Comparison of ENCODE assay signal across 14 mouse cellular contexts in genomic region chr5:139580171-139580743, GRCm38 (mm10). TPM values are rescaled to one million over a fixed set of nuclear protein-coding genes. Genes with fewer than 3 reads are reported as not detected.
DNase-seq lines count a peak whose midpoint lies in the region; ATAC-seq and TF ChIP-seq lines count a peak whose summit lies in the region.
"Had no signal": no experiment of that assay in that cellular context is flagged by ENCODE, and none has a peak within 500 bp of the region (broad histone marks: within the 10 kb centered on the region; RNA-seq: fewer than 3 reads in every experiment).

No protein-coding gene starts in this region.

- TF ChIP-seq CTCF in intestine, postnatal 0 days (IDR thresholded peaks at IDR 0.05; ENCODE audit: low read depth), result no peak

- H3K4me3 ChIP-seq in intestine, postnatal 0 days (ENCODE audit: low read depth, low read length), result peak overlapping the region; percentile 12; the same call in 1 of the 2 replicates
- no peak overlapping the region for H3K4me3 ChIP-seq in intestine, embryonic 15.5 days (replicated peaks)
- peak overlapping the region; percentile 6; the same call in 1 of the 2 replicates for H3K4me3 ChIP-seq in embryonic facial prominence, embryonic 10.5 days
- peak overlapping the region; percentile 21 for H3K4me3 ChIP-seq in midbrain, embryonic 15.5 days
- H3K4me3 ChIP-seq: heart, embryonic 12.5 days; megakaryocyte, embryonic 14.5 days; stomach, embryonic 15.5 days had no signal

- ATAC-seq in intestine, postnatal 0 days, result no peak
- ATAC-seq in intestine, embryonic 15.5 days, result no peak
- peak; percentile 41; the same call in 1 of the 2 replicates for ATAC-seq in midbrain, embryonic 15.5 days (replicated peaks)
- no peak for ATAC-seq in frontal cortex, adult (ENCODE audit: low TSS enrichment)

- no peak overlapping the region for H3K9ac ChIP-seq in intestine, postnatal 0 days (ENCODE audit: low read depth, low read length)
- no peak overlapping the region for H3K9ac ChIP-seq in intestine, embryonic 15.5 days
- H3K9ac ChIP-seq in midbrain, embryonic 15.5 days, result no peak overlapping the region
- H3K9ac ChIP-seq: heart, embryonic 12.5 days; stomach, embryonic 15.5 days had no signal

- no peak overlapping the region for H3K4me2 ChIP-seq in intestine, postnatal 0 days (replicated peaks; ENCODE audit: low read depth)
- no peak overlapping the region for H3K4me2 ChIP-seq in intestine, embryonic 15.5 days (replicated peaks)
- H3K4me2 ChIP-seq in midbrain, embryonic 15.5 days, result peak overlapping the region; percentile 39
- H3K4me2 ChIP-seq: heart, embryonic 12.5 days; stomach, embryonic 15.5 days had no signal

- 22% methylated on average over 27 of the region's 27 CpGs for WGBS in intestine, postnatal 0 days
- 29% methylated on average over 27 of the region's 27 CpGs for WGBS in intestine, embryonic 15.5 days
- WGBS in embryonic facial prominence, embryonic 10.5 days, result 32% methylated on average over 27 of the region's 27 CpGs
- WGBS in midbrain, embryonic 15.5 days, result 21% methylated on average over 27 of the region's 27 CpGs

- peaks cover 49% of the 10 kb centered on the region for H3K27me3 ChIP-seq in intestine, postnatal 0 days (replicated peaks; ENCODE audit: control insufficient read depth, insufficient read depth, low read length)
- H3K27me3 ChIP-seq in intestine, embryonic 15.5 days (replicated peaks), result peaks cover 67% of the 10 kb centered on the region
- H3K27me3 ChIP-seq in embryonic facial prominence, embryonic 10.5 days (replicated peaks; ENCODE audit: low read depth, poor library complexity, severe bottlenecking), result peaks cover 76% of the 10 kb centered on the region
- H3K27me3 ChIP-seq in midbrain, embryonic 15.5 days (replicated peaks), result peaks cover 12% of the 10 kb centered on the region

- no peaks in the 10 kb centered on the region for H3K9me3 ChIP-seq in intestine, postnatal 0 days (ENCODE audit: control insufficient read depth)
- H3K9me3 ChIP-seq in intestine, embryonic 15.5 days, result no peaks in the 10 kb centered on the region
- H3K9me3 ChIP-seq in embryonic facial prominence, embryonic 10.5 days, result peaks cover 7% of the 10 kb centered on the region; the same call in 1 of the 2 replicates
- no peaks in the 10 kb centered on the region for H3K9me3 ChIP-seq in midbrain, embryonic 15.5 days
- H3K9me3 ChIP-seq: stomach, embryonic 15.5 days had no signal

- no peak overlapping the region for H3K27ac ChIP-seq in intestine, postnatal 0 days (ENCODE audit: low read depth, low read length)
- H3K27ac ChIP-seq in intestine, embryonic 15.5 days, result no peak overlapping the region
- H3K27ac ChIP-seq in embryonic facial prominence, embryonic 10.5 days (replicated peaks), result no peak overlapping the region
- H3K27ac ChIP-seq in midbrain, embryonic 15.5 days, result peak overlapping the region; percentile 71
- H3K27ac ChIP-seq: stomach, embryonic 15.5 days had no signal

- H3K36me3 ChIP-seq in intestine, postnatal 0 days (ENCODE audit: control insufficient read depth, insufficient read depth), result no peaks in the 10 kb centered on the region
- H3K36me3 ChIP-seq in intestine, embryonic 15.5 days, result no peaks in the 10 kb centered on the region
- no peaks in the 10 kb centered on the region for H3K36me3 ChIP-seq in embryonic facial prominence, embryonic 10.5 days (replicated peaks)
- no peaks in the 10 kb centered on the region for H3K36me3 ChIP-seq in midbrain, embryonic 15.5 days (replicated peaks)
- H3K36me3 ChIP-seq: heart, embryonic 12.5 days; stomach, embryonic 15.5 days had no signal

- H3K4me1 ChIP-seq in intestine, postnatal 0 days (replicated peaks; ENCODE audit: control insufficient read depth, insufficient read depth, low read length), result no peaks in the 10 kb centered on the region
- no peaks in the 10 kb centered on the region for H3K4me1 ChIP-seq in intestine, embryonic 15.5 days (replicated peaks)
- peaks cover 33% of the 10 kb centered on the region for H3K4me1 ChIP-seq in embryonic facial prominence, embryonic 10.5 days
- peaks cover 32% of the 10 kb centered on the region for H3K4me1 ChIP-seq in midbrain, embryonic 15.5 days
- H3K4me1 ChIP-seq: stomach, embryonic 15.5 days had no signal

- peak; percentile 54 to 63 for DNase-seq in adrenal gland, adult 18-20 months (ENCODE audit: low spot score in 2 of 2)
- no peak for DNase-seq in embryonic facial prominence, embryonic 10.5 days (ENCODE audit: low spot score)
- no peak for DNase-seq in lung, postnatal 10 days
- DNase-seq in cerebellum, adult 8-10 months, result no peak
- DNase-seq: gastrocnemius, postnatal 14 days; lung, adult 18-20 months; thymus, postnatal 14 days had no signal

RNA-seq across cellular contexts. Expression of gene Uncx, which starts 37.0 kb away (rescaled TPM):
- polyA plus RNA-seq in intestine, postnatal 0 days (2015; fragmentation: Nextera tagmentation; extraction: Ambion mirVana), result not detected in 2 replicates
- polyA plus RNA-seq in intestine, embryonic 15.5 days (2015; fragmentation: Nextera tagmentation; extraction: Ambion mirVana), result 0.23 TPM in 1 of 2 replicates, not detected in the other
- not detected for total RNA-seq in adrenal gland, adult 18-20 months (2021)
- 3.3 and 4.7 TPM in 2 replicates for polyA plus RNA-seq in embryonic facial prominence, embryonic 10.5 days (2016; fragmentation: Nextera tagmentation; extraction: Ambion mirVana)
- polyA plus RNA-seq in midbrain, embryonic 15.5 days (2015; fragmentation: Nextera tagmentation; extraction: Ambion mirVana), result 43.5 and 48.8 TPM in 2 replicates
- total RNA-seq: gastrocnemius, postnatal 14 days had no signal

Comparison
In these comparisons a context has a peak if more than half of its experiments do, and no peak if none do; other contexts are left out.
1. DNase-seq: peak in adrenal gland, adult 18-20 months (2 of 2); none in embryonic facial prominence, embryonic 10.5 days (single experiment), lung, postnatal 10 days (single experiment) and cerebellum, adult 8-10 months (single experiment).